Mouse (Mus musculus) liver, embryonic 16.5 days (tissue): ENCODE data around the gene Nfat5. TPM values are rescaled to one million over a fixed set of nuclear protein-coding genes. Genes with fewer than 3 reads are reported as not detected.

ENCODE experiments used
- ATAC-seq: fragments of 200-750 bp; cut with Nextera tagmentation; 2 replicates; pipeline ENCODE4 v1.8.0; 2017; ENCODE audit warnings: low read depth, mild to moderate bottlenecking, moderate number of reproducible peaks, moderate library complexity
- H3K27ac ChIP-seq: fragments of 300-500 bp; sonication (generic); 2 replicates; pipeline ENCODE4 v1.5.1; 2014; ENCODE audit warnings: mild to moderate bottlenecking, low read length
- H3K27me3 ChIP-seq: fragments of 300-500 bp; sonication (generic); 2 replicates; pipeline ENCODE4 v1.6.1; 2014; ENCODE audit warnings: low read depth, low read length, mixed read lengths; ENCODE audit not compliant: control insufficient read depth, insufficient read depth
- H3K36me3 ChIP-seq: fragments of 300-500 bp; sonication (generic); 2 replicates; pipeline ENCODE4 v1.6.1; 2014; ENCODE audit warnings: mild to moderate bottlenecking; ENCODE audit not compliant: control insufficient read depth, insufficient read depth
- H3K4me1 ChIP-seq: fragments of 300-500 bp; sonication (generic); 2 replicates; pipeline ENCODE4 v1.6.1; 2014; ENCODE audit warnings: low read depth, low read length, mixed read lengths; ENCODE audit not compliant: control insufficient read depth
- H3K4me2 ChIP-seq: fragments of 300-500 bp; sonication (generic); 2 replicates; pipeline ENCODE4 v1.6.1; 2014; ENCODE audit warnings: low read depth, low read length, mixed read lengths
- H3K4me3 ChIP-seq: fragments of 300-500 bp; sonication (generic); 2 replicates; pipeline ENCODE4 v1.5.1; 2014; ENCODE audit warnings: low read depth, mild to moderate bottlenecking, low read length
- H3K9ac ChIP-seq: fragments of 300-500 bp; sonication (generic); 2 replicates; pipeline ENCODE4 v1.6.1; 2014; ENCODE audit warnings: low read depth, low read length
- H3K9me3 ChIP-seq: fragments of 300-500 bp; sonication (generic); replicated peaks from 2 replicates; pipeline ENCODE4 v1.6.1; 2016; ENCODE audit warnings: low read length; ENCODE audit not compliant: control insufficient read depth
- WGBS: fragments of 180-500 bp; shearing (Covaris S2); extraction: QIAGEN DNeasy Blood & Tissue Kit; methylation state at CpG from one replicate; pipeline ENCODE4 v1.1.7; 2014; ENCODE audit not compliant: insufficient replicate concordance; 5-methylcytosine and 5-hydroxymethylcytosine counted together
- polyA plus RNA-seq: library from polyadenylated mRNA; unstranded; fragments of >200 nt; fragmentation: Nextera tagmentation; extraction: Ambion mirVana; gene quantifications from 2 replicates; pipeline ENCODE4 v1.2.1, GENCODE M21; 2015

The Nfat5 gene
- polyA plus RNA-seq, 1 experiment from 2014 or later, result 1.5 TPM

DNA sequence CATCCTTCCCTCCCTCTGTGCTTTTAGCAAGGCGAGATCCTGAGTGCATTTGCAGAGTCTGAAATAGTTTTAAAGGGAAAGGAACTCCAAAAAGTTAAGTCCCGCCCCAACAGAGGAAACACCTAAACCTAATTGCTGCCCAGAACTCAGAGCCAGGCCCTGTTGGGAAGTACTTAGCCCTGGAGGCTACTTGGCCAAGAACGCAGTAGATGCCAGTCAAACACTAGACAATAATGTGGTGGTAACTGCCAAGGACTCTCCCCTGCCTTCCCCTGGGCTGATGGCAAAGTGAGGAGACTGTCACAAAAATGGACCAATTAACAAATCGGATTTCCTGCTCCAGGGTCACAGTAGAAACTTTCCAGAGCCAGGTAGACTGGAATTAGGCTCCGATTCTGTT is 108.6 kb downstream of the Nfat5 start:
- WGBS, result 77% methylated on average over 5 of the region's 5 CpGs
- Histone ChIP-seq H3K4me1 (peaks cover 32% of the 10 kb centered on the region), H3K4me3 (peak overlapping the region; percentile 64)

DNA sequence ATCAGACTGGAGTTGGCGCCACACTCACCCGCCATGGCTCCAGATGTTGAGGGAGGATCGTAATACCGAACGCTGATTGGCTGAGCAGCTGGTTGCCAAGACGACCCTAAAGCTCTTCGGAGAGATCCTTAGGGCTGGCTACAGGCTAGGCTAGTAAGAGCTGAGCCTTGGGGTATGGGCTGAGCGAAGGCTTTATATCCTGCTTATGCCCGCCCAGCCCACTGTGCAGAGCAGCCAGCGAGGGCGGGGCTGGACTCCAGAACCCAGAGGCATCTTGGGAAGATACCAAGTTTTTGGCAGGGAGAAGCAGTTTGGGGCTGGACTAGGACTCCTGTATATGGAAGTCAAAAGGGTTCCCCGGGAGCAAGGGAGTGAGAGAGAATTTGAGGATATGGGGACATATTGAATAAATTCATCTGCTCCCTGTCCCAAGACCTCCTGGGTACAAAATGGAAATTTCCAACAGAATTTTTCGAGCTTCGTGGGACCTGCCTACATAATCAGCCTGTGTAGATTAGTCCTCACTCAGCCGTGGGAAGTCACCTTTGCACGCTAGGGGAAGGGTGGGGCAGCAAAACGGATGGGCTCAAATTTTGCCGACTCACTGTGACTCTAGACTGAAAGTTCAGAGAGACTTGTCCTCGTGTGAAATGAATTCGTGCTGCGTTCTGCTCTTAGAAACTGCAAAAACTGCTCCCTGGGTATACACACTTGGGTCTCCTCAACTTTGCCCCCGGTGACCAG is 109.9 kb downstream of the Nfat5 start, which contains the start of gene Nqo1:
Nqo1 (minus strand) TSS at position 169 of the 744 bp plus-strand sequence.
- Histone ChIP-seq H3K4me2 (peak within 1 kb of the TSS; percentile 82), H3K27ac (peak within 1 kb of the TSS; percentile 97), H3K4me1 (peaks cover 32% of the 10 kb centered on the region), H3K36me3 (no peaks in the 10 kb centered on the region), H3K9me3 (no peaks in the 10 kb centered on the region), H3K4me3 (peak within 1 kb of the TSS; percentile 64), H3K9ac (peak within 1 kb of the TSS; percentile 69), H3K27me3 (no peaks in the 10 kb centered on the region)
- 6% methylated on average over 22 of the region's 22 CpGs for WGBS
- peak; percentile 93 for ATAC-seq

More for the DNA sequence above, 108.6 kb downstream of the Nfat5 start:
- Histone ChIP-seq H3K9me3 (no peaks in the 10 kb centered on the region), H3K27ac (no peak overlapping the region), H3K27me3 (no peaks in the 10 kb centered on the region), H3K9ac (peak overlapping the region; percentile 69), H3K4me2 (peak overlapping the region; percentile 82), H3K36me3 (no peaks in the 10 kb centered on the region)
- ATAC-seq, result no peak

GRCm38 (mm10) chr8:107404057-107404456 is 110.8 kb downstream of the Nfat5 start:
- peaks cover 32% of the 10 kb centered on the region for H3K4me1 ChIP-seq
- peak overlapping the region; percentile 82 for H3K4me2 ChIP-seq
- ATAC-seq, result no peak
- H3K9me3 ChIP-seq, result no peaks in the 10 kb centered on the region
- peak overlapping the region; percentile 64 for H3K4me3 ChIP-seq
- no peaks in the 10 kb centered on the region for H3K27me3 ChIP-seq
- H3K36me3 ChIP-seq, result no peaks in the 10 kb centered on the region
- 62% methylated on average over 4 of the region's 4 CpGs for WGBS
- H3K27ac ChIP-seq, result peak overlapping the region; percentile 97
- H3K9ac ChIP-seq, result peak overlapping the region; percentile 69

- no peak overlapping the region for H3K9ac ChIP-seq
- H3K9me3 ChIP-seq, result no peaks in the 10 kb centered on the region
- H3K4me1 ChIP-seq, result peaks cover 32% of the 10 kb centered on the region
- WGBS, result 53% methylated on average over 3 of the region's 3 CpGs
- no peak overlapping the region for H3K27ac ChIP-seq
- H3K27me3 ChIP-seq, result no peaks in the 10 kb centered on the region
- ATAC-seq, result no peak
- 0 out of 2 replicates have a peak, but pooled peaks cover 8% of the 10 kb centered on the region for H3K36me3 ChIP-seq
- H3K4me2 ChIP-seq, result no peak overlapping the region
- H3K4me3 ChIP-seq, result no peak overlapping the region
These were observed 112.7 kb downstream of the Nfat5 start for GRCm38 (mm10) chr8:107405935-107406334.

DNA sequence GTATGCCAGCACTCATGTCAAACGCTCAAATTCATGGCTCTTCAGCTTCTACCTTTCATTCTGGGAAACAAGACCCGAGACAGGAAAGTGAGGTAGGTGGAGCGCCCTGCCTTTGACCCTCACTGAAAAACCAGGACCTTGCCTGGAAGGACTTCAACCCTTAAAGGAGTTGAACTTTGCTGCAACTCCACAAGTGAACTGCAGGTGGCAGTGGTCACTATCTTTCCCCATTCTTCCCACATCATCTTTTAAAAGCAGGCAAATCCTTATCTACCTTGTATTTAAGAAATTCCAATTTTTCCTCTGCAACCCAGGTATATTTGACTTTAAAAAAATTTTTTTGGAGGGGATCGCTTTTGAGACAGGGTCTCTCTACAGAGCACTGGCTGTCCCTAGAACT is 118.1 kb downstream of the Nfat5 start:
- Histone ChIP-seq H3K9ac (no peak overlapping the region), H3K4me1 (no peaks in the 10 kb centered on the region), H3K4me2 (no peak overlapping the region), H3K4me3 (no peak overlapping the region), H3K27ac (no peak overlapping the region), H3K9me3 (no peaks in the 10 kb centered on the region), H3K27me3 (no peaks in the 10 kb centered on the region), H3K36me3 (peaks cover 27% of the 10 kb centered on the region)
- ATAC-seq, result no peak
- WGBS, result 64% methylated on average over 4 of the region's 4 CpGs

DNA sequence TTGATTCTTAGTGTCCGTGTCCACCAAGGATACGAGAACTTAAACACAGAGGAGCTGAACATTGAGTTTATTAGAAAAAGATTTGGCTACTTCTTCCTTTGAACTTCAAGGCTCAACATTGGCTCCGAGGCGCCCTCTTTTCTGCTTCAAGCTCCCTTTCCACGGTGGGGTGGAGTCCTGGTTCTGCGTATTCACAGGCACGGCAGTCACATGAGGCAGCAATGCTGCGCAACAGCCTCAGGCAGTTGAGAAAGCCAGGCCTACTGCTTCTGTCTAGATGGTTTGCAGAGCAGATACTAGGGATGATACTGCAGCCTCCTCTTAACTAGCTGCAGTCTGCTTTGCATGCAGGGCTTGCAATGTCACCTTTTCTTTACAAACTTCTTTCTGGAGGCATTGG is 119.3 kb downstream of the Nfat5 start:
- 81% methylated on average over 8 of the region's 8 CpGs for WGBS
- Histone ChIP-seq H3K27me3 (no peaks in the 10 kb centered on the region), H3K4me3 (no peak overlapping the region), H3K9me3 (no peaks in the 10 kb centered on the region), H3K9ac (no peak overlapping the region), H3K27ac (no peak overlapping the region), H3K36me3 (peaks cover 34% of the 10 kb centered on the region), H3K4me2 (no peak overlapping the region), H3K4me1 (no peaks in the 10 kb centered on the region)
- no peak for ATAC-seq

DNA sequence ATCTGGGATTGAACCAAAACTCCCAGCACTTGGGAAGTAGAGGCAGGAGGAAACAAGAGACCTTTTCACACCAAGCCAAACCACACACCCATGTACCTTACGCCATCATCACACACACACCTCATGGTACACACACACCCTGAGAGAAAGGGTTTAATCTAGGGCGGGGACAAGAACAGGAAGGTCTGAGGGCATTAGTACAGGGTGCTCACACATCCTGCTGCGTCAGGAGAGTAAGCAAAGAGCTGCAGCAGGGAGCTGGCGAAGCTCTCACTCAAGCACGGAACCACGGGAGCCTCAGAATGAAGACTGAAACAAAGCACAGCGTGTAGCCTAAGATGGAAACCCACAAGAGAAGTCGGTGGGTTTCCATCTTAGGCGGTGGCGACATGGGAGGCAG is 120.6 kb downstream of the Nfat5 start:
- ATAC-seq, result no peak
- Histone ChIP-seq H3K27ac (no peak overlapping the region), H3K4me3 (no peak overlapping the region), H3K9me3 (no peaks in the 10 kb centered on the region), H3K27me3 (no peaks in the 10 kb centered on the region), H3K36me3 (peaks cover 45% of the 10 kb centered on the region), H3K4me2 (no peak overlapping the region), H3K4me1 (no peaks in the 10 kb centered on the region), H3K9ac (no peak overlapping the region)
- WGBS, result 82% methylated on average over 10 of the region's 10 CpGs

DNA sequence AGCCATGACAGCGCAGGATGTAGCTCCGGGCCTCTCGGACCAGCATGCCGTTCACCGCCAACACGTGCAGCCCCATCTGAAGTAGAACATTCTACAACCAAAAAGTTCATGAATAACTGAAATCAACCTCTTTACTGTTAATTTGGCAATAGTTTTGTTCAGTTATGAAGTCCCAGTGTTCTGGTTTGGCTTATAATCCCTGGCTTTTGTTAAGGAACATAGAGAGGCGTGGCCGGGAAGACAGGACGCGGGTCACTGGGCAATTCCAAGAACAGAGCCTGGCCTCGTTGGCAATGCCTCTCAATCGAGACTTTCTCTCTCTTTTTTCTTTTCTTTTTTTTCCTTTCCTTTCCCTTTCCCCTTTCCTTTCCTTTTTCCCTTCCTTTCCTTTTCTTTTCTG is 123.7 kb downstream of the Nfat5 start:
- WGBS, result 87% methylated on average over 12 of the region's 12 CpGs
- no peaks in the 10 kb centered on the region for H3K9me3 ChIP-seq
- H3K36me3 ChIP-seq, result peaks cover 44% of the 10 kb centered on the region
- no peak for ATAC-seq
- H3K4me2 ChIP-seq, result no peak overlapping the region
- no peak overlapping the region for H3K27ac ChIP-seq
- no peaks in the 10 kb centered on the region for H3K27me3 ChIP-seq
- H3K4me3 ChIP-seq, result no peak overlapping the region
- H3K9ac ChIP-seq, result no peak overlapping the region
- H3K4me1 ChIP-seq, result no peaks in the 10 kb centered on the region; the same call in 1 of the 2 replicates

DNA sequence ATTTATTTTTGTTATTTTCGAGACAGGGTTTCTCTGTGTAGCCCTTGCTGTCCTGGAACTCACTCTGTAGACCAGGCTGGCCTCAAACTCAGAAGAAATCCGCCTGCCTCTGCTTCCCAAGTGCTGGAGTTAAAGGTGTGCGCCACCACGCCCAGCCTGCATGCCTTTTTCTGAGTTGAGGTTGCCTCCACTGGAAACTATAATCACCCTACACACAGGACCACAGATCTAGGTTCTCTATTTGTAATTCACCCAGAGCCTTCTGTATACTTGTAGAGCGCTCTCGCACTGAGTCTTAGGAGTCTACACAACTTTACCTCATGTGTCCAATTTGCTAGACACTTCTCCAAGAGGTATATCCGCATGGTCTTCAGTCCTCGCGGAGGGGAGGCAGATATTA is 130.9 kb downstream of the Nfat5 start:
- Histone ChIP-seq H3K4me2 (peak overlapping the region; percentile 87), H3K36me3 (peaks cover 10% of the 10 kb centered on the region; the same call in 1 of the 2 replicates), H3K27ac (peak overlapping the region; percentile 84), H3K9ac (peak overlapping the region; percentile 81), H3K9me3 (no peaks in the 10 kb centered on the region), H3K4me1 (peaks cover 20% of the 10 kb centered on the region), H3K4me3 (peak overlapping the region; percentile 86), H3K27me3 (no peaks in the 10 kb centered on the region)
- ATAC-seq, result 0 out of 2 replicates have a peak, but pooled peaks have one; percentile 5
- 10% methylated on average over 9 of the region's 9 CpGs for WGBS
